Mouse (Mus musculus) heart, adult 2 months (tissue): ENCODE measurements around the gene Spred2. TPM values are rescaled to one million over a fixed set of nuclear protein-coding genes. Genes with fewer than 3 reads are reported as not detected.

Source experiments
- DNase-seq, 2 experiments: peaks; one replicate each; pipeline ENCODE4 v3.0.0; 2021
- H3K27ac ChIP-seq: fragments of 200-600 bp; 2 replicates; pipeline ENCODE4 v1.8.1; 2022
- H3K27me3 ChIP-seq: fragments of 200-500 bp; 2 replicates; pipeline ENCODE4 v1.6.1; 2012; ENCODE audit warnings: mild to moderate bottlenecking, low read length, inconsistent platforms, mixed read lengths; ENCODE audit not compliant: control insufficient read depth, insufficient read depth
- H3K36me3 ChIP-seq: fragments of 200-500 bp; 2 replicates; pipeline ENCODE4 v1.6.1; 2012; ENCODE audit warnings: low read length, inconsistent platforms; ENCODE audit not compliant: control insufficient read depth, insufficient read depth
- H3K4me1 ChIP-seq: fragments of 200-500 bp; 2 replicates; pipeline ENCODE4 v1.6.1; 2011; ENCODE audit warnings: low read length; ENCODE audit not compliant: control insufficient read depth, insufficient read depth
- H3K4me3 ChIP-seq: fragments of 200-600 bp; 2 replicates; pipeline ENCODE4 v1.8.1; 2022
- H3K79me2 ChIP-seq: fragments of 200-500 bp; replicated peaks from 2 replicates; pipeline ENCODE4 v1.6.1; 2012; ENCODE audit warnings: mild to moderate bottlenecking, inconsistent platforms, low read length, moderate library complexity, mixed read lengths; ENCODE audit not compliant: control insufficient read depth, insufficient read depth
- H3K9ac ChIP-seq: fragments of 200-500 bp; 2 replicates; pipeline ENCODE4 v1.6.1; 2012; ENCODE audit warnings: low read depth, mild to moderate bottlenecking, control low read depth, inconsistent platforms, low read length, mixed read lengths
- CTCF ChIP-seq: fragments of 200-600 bp; IDR thresholded peaks from 2 replicates; pipeline ENCODE4 v1.8.1; 2022; ENCODE audit warnings: antibody characterized with exemption, mild to moderate bottlenecking, moderate library complexity
- EP300 ChIP-seq: fragments of 200-500 bp; IDR thresholded peaks from 2 replicates; pipeline ENCODE4 v1.6.1; 2011; ENCODE audit warnings: low read depth, low read length, control low read depth; ENCODE audit not compliant: insufficient read depth
- POLR2A ChIP-seq: fragments of 200-500 bp; IDR thresholded peaks from 2 replicates; pipeline ENCODE4 v1.6.1; 2011; ENCODE audit warnings: mild to moderate bottlenecking, low read depth, low read length, control low read depth; ENCODE audit not compliant: insufficient read depth
- WGBS: fragments of 180-500 bp; shearing (Covaris S2); methylation state at CpG from one replicate; pipeline ENCODE4 v1.1.7; 2018; 5-methylcytosine and 5-hydroxymethylcytosine counted together
- intact Hi-C: fragments of 180-260 bp; cut with DNase I; formaldehyde crosslinking; loops from one replicate; pipeline ENCODE4 v1.15.1; 2025
- polyA plus RNA-seq: library from polyadenylated mRNA; depleted of rRNA; stranded (reverse); fragments of >200 nt; gene quantifications from 2 replicates; pipeline ENCODE4 v1.2.3, GENCODE M21; 2012
- total RNA-seq, 2 experiments: library from RNA; stranded (reverse); gene quantifications; 2 replicates each; pipeline ENCODE4 v1.2.3; 2021

The Spred2 gene
- total and polyA plus RNA-seq, 3 experiments: 18.5 to 22.1 (median 22.0) TPM

DNA sequence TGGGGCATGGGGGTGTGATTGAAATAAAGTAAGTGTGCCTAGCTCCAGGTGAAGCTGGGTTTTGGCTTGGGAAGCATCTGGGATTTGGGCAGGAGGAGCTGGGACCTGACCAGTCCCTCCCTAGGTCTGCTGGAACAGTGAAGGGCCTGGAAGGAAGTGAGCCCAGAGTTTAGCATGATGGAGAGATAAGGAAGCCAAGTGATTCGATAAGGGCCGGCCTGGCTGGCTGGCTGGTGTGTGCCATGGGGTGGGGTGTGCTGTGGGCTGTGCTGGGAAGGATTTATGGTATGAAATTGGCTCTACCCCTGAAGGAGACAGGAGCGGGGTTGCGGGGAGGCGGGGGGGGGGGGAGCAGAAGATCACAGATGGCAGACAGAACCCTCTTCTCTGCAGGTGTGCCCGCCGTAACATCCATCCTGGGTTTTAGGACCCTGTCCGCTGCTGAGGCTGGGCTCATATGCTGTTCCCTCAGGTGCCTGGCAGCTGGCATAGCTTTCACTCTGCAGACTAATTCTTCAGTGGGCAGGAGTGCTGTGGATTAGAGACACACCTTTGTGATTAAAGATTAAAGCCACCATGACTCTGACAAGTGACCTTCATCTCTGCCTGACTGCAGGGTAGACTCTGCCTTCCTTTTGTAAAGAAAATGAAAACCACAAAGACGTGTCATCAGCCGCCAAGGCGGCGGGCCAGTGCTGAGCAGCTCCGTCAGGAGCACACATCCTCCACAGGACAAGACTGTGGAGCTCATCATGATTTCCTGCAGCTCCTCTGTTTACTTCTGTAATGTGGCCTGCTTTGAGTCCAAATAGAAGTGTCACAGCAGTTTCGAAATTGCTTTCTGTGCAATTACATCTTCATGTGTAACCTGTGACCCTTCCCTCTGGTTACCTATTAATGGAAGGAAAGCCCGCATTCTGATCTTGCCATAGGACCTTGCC lies 68.4 kb downstream of the Spred2 start:
- H3K9ac ChIP-seq: no peak overlapping the region
- TF ChIP-seq CTCF (no peak), EP300 (no peak), POLR2A (no peak)
- DNase-seq: no peak
- H3K4me1 ChIP-seq: peaks cover 18% of the 10 kb centered on the region
- intact Hi-C loops: no loop called here
- no peaks in the 10 kb centered on the region for H3K27me3 ChIP-seq
- H3K27ac ChIP-seq: no peak overlapping the region
- H3K79me2 ChIP-seq: peaks cover 5% of the 10 kb centered on the region
- no peak overlapping the region for H3K4me3 ChIP-seq
- H3K36me3 ChIP-seq: peaks cover 4% of the 10 kb centered on the region
- WGBS: 62% methylated on average over 12 of the region's 15 CpGs

- Histone ChIP-seq H3K36me3 (peaks cover 3% of the 10 kb centered on the region), H3K4me3 (no peak overlapping the region), H3K9ac (no peak overlapping the region), H3K4me1 (peaks cover 16% of the 10 kb centered on the region), H3K27me3 (no peaks in the 10 kb centered on the region), H3K79me2 (peaks cover 8% of the 10 kb centered on the region), H3K27ac (no peak overlapping the region)
- 37% methylated on average over 1 of the region's 1 CpGs for WGBS
- DNase-seq: no peak
- intact Hi-C loops: no loop called here
- TF ChIP-seq POLR2A: no peak
- TF ChIP-seq EP300: no peak
- no peak for TF ChIP-seq CTCF
These were observed 69.6 kb downstream of the Spred2 start for GRCm38 (mm10) chr11:19993753-19994152.

- DNase-seq: no peak
- intact Hi-C loops: no loop called here
- Histone ChIP-seq H3K36me3 (peaks cover 2% of the 10 kb centered on the region), H3K4me3 (no peak overlapping the region), H3K4me1 (peaks cover 16% of the 10 kb centered on the region), H3K27me3 (no peaks in the 10 kb centered on the region), H3K27ac (no peak overlapping the region), H3K79me2 (peaks cover 8% of the 10 kb centered on the region), H3K9ac (no peak overlapping the region)
- WGBS: 87% methylated on average over 7 of the region's 7 CpGs
- TF ChIP-seq CTCF (no peak), EP300 (no peak), POLR2A (no peak)
These were observed 70.2 kb downstream of the Spred2 start for GRCm38 (mm10) chr11:19994262-19994790.

DNA sequence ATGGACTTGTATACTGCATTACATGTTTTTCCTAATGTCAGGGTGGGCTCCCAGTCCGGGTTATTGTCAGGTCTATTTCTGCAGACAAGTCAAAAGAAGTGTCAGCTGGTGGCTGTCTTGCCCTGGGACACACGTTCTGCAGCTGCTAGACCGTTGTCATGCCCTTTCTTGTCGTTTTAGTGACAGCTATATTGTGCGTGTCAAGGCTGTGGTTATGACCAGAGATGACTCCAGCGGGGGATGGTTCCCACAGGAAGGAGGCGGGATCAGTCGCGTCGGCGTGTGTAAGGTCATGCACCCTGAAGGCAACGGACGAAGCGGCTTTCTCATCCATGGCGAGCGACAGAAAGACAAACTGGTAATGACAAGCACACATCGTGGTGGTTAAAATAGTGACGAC lies 73.8 kb downstream of the Spred2 start:
- 47% methylated on average over 18 of the region's 18 CpGs for WGBS
- intact Hi-C loops: no loop called here
- Histone ChIP-seq H3K79me2 (peaks cover 8% of the 10 kb centered on the region), H3K9ac (no peak overlapping the region), H3K27me3 (no peaks in the 10 kb centered on the region), H3K4me1 (peaks cover 6% of the 10 kb centered on the region), H3K27ac (no peak overlapping the region), H3K4me3 (no peak overlapping the region), H3K36me3 (no peaks in the 10 kb centered on the region; the same call in 1 of the 2 replicates)
- DNase-seq: no peak
- no peak for TF ChIP-seq CTCF
- TF ChIP-seq EP300: no peak
- no peak for TF ChIP-seq POLR2A

GRCm38 (mm10) chr11:20002883-20003282 lies 78.7 kb downstream of the Spred2 start:
- Histone ChIP-seq H3K9ac (no peak overlapping the region), H3K4me1 (peaks cover 2% of the 10 kb centered on the region), H3K27ac (no peak overlapping the region), H3K27me3 (no peaks in the 10 kb centered on the region), H3K4me3 (no peak overlapping the region), H3K36me3 (0 out of 2 replicates have a peak, but pooled peaks cover 2% of the 10 kb centered on the region), H3K79me2 (peaks cover 2% of the 10 kb centered on the region; the same call in 1 of the 2 replicates)
- 93% methylated on average over 4 of the region's 4 CpGs for WGBS
- intact Hi-C loops: no loop called here
- no peak for DNase-seq
- no peak for TF ChIP-seq POLR2A
- no peak for TF ChIP-seq EP300
- TF ChIP-seq CTCF: no peak

DNA sequence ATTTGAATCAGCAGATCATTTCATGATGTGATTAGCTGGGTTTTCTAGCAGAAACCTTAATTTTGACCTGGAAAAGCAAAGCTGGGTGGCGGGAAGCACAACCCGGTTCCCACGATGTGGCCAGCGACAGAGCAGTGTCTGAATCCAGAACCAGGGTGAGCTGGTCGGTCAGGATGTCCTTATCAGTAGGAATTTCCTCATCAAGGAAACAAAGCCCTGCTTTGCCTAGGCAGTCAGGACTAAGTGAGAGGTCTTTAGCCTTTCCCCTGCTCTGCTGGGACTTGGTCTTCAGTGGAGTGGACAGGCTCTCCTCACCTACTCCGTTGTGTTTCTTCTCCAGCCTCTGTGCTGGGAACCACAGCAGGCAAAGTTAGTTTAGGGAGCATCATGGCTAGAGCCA lies 83.5 kb downstream of the Spred2 start:
- Histone ChIP-seq H3K9ac (no peak overlapping the region), H3K36me3 (peaks cover 2% of the 10 kb centered on the region; the same call in 1 of the 2 replicates), H3K79me2 (0 out of 2 replicates have a peak, but pooled peaks cover 2% of the 10 kb centered on the region), H3K27ac (peak overlapping the region; percentile 59), H3K27me3 (no peaks in the 10 kb centered on the region), H3K4me1 (peaks cover 17% of the 10 kb centered on the region), H3K4me3 (no peak overlapping the region)
- intact Hi-C loops: loop anchor here (5.0 kb wide), 1 partner anchor 35 kb away; no protein-coding TSS in a partner anchor
- peak; percentile 39; the same call in 1 of the 2 replicates for TF ChIP-seq EP300
- TF ChIP-seq CTCF: no peak
- no peak; the same call in 1 of the 2 replicates for TF ChIP-seq POLR2A
- WGBS: 35% methylated on average over 6 of the region's 6 CpGs
- DNase-seq: no peak
